Mouse (Mus musculus): ENCODE results near the gene Scgb2b18. TPM values are rescaled to one million over a fixed set of nuclear protein-coding genes. Genes with fewer than 3 reads are reported as not detected.

Scgb2b18 gene
- total RNA-seq (2023): not detected in 2 replicates

GRCm38 (mm10) chr7:33173764-33174163, at the start of gene Scgb2b18:
Scgb2b18 (minus strand) TSS chr7:33173864.

GRCm38 (mm10) chr7:33185268-33185667, 11.6 kb upstream of the Scgb2b18 start, which contains the start of gene Scgb1b18:
Scgb1b18 (plus strand) TSS chr7:33185568.

Other genes with a start within 250 kb of the Scgb2b18 start
- not detected in 2 replicates for gene Scgb2b17, start 117.3 kb downstream of the Scgb2b18 start, total RNA-seq (2023)
- not detected in 2 replicates for gene Scgb1b17, start 110.4 kb downstream of the Scgb2b18 start, total RNA-seq (2023)
- not detected in 2 replicates for gene Scgb1b18, start 11.7 kb upstream of the Scgb2b18 start, total RNA-seq (2023)
- gene Scgb2b19, start 106.5 kb upstream of the Scgb2b18 start, total RNA-seq (2023): not detected in 2 replicates
- not detected in 2 replicates for gene Scgb1b19, start 113.4 kb upstream of the Scgb2b18 start, total RNA-seq (2023)
- gene Scgb2b20, start 192.5 kb upstream of the Scgb2b18 start, total RNA-seq (2023): not detected in 2 replicates
- not detected in 2 replicates for gene Scgb1b20, start 199.4 kb upstream of the Scgb2b18 start, total RNA-seq (2023)

All from neutrophil, adult 65 days (primary cell).